Mouse (Mus musculus) heart, embryonic 12.5 days (tissue): ENCODE measurements at regions not wholly inside any gene's neighbourhood (a gene's known extent, or its start where the extent isn't known, plus 50 kb on each side); places are given as distances from the start of the nearest gene placed in this dataset.

Experiments
- ATAC-seq: fragments of 200-750 bp; cut with Nextera tagmentation; 2 replicates; pipeline ENCODE4 v1.8.0; 2017; ENCODE audit warnings: moderate TSS enrichment, moderate library complexity; ENCODE audit not compliant: insufficient number of reproducible peaks, low FRiP score
- H3K27ac ChIP-seq: fragments of 300-500 bp; sonication (generic); 2 replicates; pipeline ENCODE4 v1.5.1; 2016; ENCODE audit warnings: mild to moderate bottlenecking, moderate library complexity; ENCODE audit not compliant: poor library complexity, severe bottlenecking
- H3K27me3 ChIP-seq: fragments of 300-500 bp; sonication (generic); replicated peaks from 2 replicates; pipeline ENCODE4 v1.6.1; 2016; ENCODE audit warnings: mild to moderate bottlenecking, moderate library complexity
- H3K36me3 ChIP-seq: fragments of 300-500 bp; sonication (generic); 2 replicates; pipeline ENCODE4 v1.6.1; 2016; ENCODE audit warnings: mild to moderate bottlenecking, moderate library complexity
- H3K4me1 ChIP-seq: fragments of 300-500 bp; sonication (generic); replicated peaks from 2 replicates; pipeline ENCODE4 v1.6.1; 2016; ENCODE audit warnings: mild to moderate bottlenecking
- H3K4me2 ChIP-seq: fragments of 300-500 bp; sonication (generic); 2 replicates; pipeline ENCODE4 v1.6.1; 2016; ENCODE audit warnings: mild to moderate bottlenecking, moderate library complexity
- H3K4me3 ChIP-seq: fragments of 300-500 bp; sonication (generic); 2 replicates; pipeline ENCODE4 v1.5.1; 2016; ENCODE audit warnings: mild to moderate bottlenecking
- H3K9ac ChIP-seq: fragments of 300-500 bp; sonication (generic); 2 replicates; pipeline ENCODE4 v1.6.1; 2016; ENCODE audit warnings: mild to moderate bottlenecking, moderate library complexity
- H3K9me3 ChIP-seq: fragments of 300-500 bp; sonication (generic); replicated peaks from 2 replicates; pipeline ENCODE4 v1.6.1; 2016; ENCODE audit warnings: mild to moderate bottlenecking, moderate library complexity
- WGBS: fragments of 180-500 bp; shearing (Covaris S2); methylation state at CpG from one replicate; pipeline ENCODE4 v1.1.7; 2016; 5-methylcytosine and 5-hydroxymethylcytosine counted together

DNA sequence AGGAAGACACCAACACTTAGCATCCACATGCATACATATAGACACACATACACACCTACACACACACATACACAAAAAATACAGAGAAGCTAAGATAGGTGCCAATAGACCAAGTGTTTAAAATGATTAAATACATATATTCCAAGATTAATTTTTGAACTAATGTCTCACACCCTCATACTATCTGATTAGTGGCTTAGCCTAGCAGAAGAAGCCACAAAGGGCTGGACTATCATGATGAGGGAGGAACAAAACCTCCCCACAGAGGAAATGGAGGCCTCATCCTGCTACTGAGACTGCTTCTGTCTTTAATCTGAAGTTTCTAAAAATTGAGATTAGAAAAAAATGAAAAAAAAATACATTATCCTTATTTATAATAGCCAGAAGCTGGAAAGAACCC, 780.6 kb downstream of the Tmem114 start:
- Histone ChIP-seq H3K4me1 (no peaks in the 10 kb centered on the region), H3K9ac (no peak overlapping the region), H3K4me3 (no peak overlapping the region), H3K9me3 (no peaks in the 10 kb centered on the region), H3K36me3 (no peaks in the 10 kb centered on the region), H3K4me2 (no peak overlapping the region), H3K27ac (no peak overlapping the region), H3K27me3 (no peaks in the 10 kb centered on the region)
- ATAC-seq, result no peak

DNA sequence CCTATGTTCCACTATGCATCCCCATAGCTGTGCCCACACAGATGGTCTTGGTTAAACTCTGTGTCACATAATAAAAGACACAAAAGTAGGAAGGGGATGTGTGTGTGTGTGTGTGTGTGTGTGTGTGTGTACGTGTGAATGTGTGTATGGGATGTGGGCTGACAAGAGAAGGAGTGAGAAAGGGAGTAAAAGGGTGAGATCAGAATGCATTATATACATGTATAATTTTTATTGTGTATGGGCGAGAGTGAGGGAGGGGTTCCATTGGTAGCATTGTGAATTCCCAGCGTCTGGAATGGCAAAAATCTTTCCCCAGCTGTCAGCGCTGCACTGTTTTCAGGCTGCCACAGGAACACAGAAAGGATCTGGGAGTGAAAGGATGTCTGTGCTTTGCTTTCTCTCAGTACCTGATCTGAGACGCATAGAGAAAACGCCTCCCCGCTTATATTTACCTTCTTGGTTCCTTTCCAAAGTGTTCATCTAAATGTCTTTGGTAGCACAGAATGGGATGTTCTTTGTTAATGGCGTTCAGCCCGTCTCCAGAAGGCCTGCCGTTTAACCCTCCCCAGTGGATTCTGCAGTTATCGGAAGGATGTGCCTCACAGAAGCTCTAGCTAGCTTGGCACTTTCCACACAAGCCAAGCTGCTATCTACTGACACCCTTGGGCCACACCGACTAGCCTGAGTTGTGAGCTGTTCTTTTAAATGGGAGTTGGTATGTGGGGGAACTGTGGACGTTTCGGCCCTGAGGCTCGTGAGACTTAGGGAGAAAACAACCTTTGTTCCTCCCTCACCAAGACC, 785.8 kb downstream of the Tmem114 start:
- no peak for ATAC-seq
- Histone ChIP-seq H3K4me1 (no peaks in the 10 kb centered on the region), H3K4me2 (no peak overlapping the region), H3K9ac (no peak overlapping the region), H3K36me3 (no peaks in the 10 kb centered on the region), H3K27ac (no peak overlapping the region), H3K9me3 (no peaks in the 10 kb centered on the region), H3K27me3 (no peaks in the 10 kb centered on the region), H3K4me3 (no peak overlapping the region)
- 68% methylated on average over 15 of the region's 15 CpGs for WGBS

DNA sequence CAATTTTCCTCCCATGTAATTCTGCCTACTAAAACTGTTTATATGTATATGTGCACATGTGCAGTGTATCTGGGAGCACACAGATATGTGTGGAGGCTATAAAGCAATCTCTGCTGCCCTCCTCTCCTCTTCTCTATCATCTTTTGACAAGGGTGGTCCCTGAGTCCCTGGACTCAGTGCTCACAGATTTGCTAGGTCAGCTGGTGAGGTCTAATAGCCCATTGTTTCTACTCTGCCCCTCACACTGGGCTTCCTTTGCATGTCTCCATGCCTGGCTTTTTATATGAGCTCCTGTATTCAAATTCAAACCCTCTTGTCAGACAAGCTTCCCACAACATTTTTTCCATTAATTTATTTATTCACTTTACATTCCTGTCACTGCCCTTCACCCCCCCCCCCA, 786.9 kb downstream of the Tmem114 start:
- Histone ChIP-seq H3K9me3 (no peaks in the 10 kb centered on the region), H3K36me3 (no peaks in the 10 kb centered on the region), H3K9ac (no peak overlapping the region), H3K4me3 (no peak overlapping the region), H3K4me1 (no peaks in the 10 kb centered on the region), H3K27ac (no peak overlapping the region), H3K27me3 (no peaks in the 10 kb centered on the region), H3K4me2 (no peak overlapping the region)
- no peak for ATAC-seq

DNA sequence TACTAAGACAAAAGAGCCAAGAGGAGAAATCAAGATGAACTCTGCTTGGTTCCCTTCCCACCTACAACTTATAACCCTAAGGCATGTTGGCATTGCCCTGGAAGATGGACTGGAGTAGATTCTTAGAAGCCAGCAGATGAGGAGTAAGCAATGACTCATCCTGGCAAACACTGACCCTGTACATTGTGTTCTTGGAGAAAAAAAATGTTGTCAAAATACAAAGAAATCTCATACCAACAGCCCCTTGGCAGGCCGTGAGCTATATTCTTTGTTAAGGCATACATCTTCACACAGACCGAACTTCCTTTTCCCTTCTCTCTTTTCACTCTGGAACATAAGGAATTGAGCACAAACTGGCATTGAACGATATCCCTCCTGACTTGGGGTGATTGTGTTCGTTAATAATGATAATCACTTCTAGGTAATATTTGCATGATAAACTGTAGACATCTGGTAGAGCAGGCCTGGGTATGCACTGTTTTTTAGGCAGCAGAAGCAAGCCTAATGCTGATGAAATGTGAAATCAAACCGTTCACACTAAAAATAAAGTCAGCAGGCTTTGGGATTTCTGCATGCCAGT, 787.7 kb downstream of the Tmem114 start:
- ATAC-seq, result no peak
- no peaks in the 10 kb centered on the region for H3K27me3 ChIP-seq
- WGBS, result 74% methylated on average over 5 of the region's 5 CpGs
- no peak overlapping the region for H3K9ac ChIP-seq
- H3K4me2 ChIP-seq, result no peak overlapping the region
- no peaks in the 10 kb centered on the region for H3K9me3 ChIP-seq
- no peak overlapping the region for H3K27ac ChIP-seq
- H3K4me1 ChIP-seq, result peaks cover 4% of the 10 kb centered on the region; the same call in 1 of the 2 replicates
- H3K36me3 ChIP-seq, result no peaks in the 10 kb centered on the region
- H3K4me3 ChIP-seq, result no peak overlapping the region

DNA sequence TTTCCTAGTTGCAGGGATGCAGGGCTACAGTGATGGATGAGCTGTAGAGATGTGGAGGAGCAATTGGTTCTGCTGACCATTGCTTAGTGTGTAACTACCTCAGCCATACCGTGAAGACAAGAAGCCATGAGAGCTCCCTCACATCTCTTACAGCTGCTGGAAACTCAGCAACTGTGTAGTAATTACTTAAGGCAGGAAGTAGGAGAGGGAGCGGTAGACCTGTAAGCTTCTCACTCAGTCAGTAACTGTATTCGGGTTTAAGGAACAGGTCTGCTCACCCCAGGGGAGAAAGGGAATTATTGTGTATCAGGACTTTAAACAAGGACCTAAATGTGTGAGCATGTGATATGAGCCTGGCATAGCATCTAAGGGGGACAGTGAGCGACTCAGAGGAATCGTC, 788.6 kb downstream of the Tmem114 start:
- no peak overlapping the region for H3K27ac ChIP-seq
- WGBS, result 66% methylated on average over 5 of the region's 5 CpGs
- no peak for ATAC-seq
- H3K4me3 ChIP-seq, result no peak overlapping the region
- H3K9me3 ChIP-seq, result no peaks in the 10 kb centered on the region
- peaks cover 6% of the 10 kb centered on the region; the same call in 1 of the 2 replicates for H3K4me1 ChIP-seq
- H3K4me2 ChIP-seq, result no peak overlapping the region
- no peaks in the 10 kb centered on the region for H3K36me3 ChIP-seq
- H3K9ac ChIP-seq, result no peak overlapping the region
- H3K27me3 ChIP-seq, result no peaks in the 10 kb centered on the region

DNA sequence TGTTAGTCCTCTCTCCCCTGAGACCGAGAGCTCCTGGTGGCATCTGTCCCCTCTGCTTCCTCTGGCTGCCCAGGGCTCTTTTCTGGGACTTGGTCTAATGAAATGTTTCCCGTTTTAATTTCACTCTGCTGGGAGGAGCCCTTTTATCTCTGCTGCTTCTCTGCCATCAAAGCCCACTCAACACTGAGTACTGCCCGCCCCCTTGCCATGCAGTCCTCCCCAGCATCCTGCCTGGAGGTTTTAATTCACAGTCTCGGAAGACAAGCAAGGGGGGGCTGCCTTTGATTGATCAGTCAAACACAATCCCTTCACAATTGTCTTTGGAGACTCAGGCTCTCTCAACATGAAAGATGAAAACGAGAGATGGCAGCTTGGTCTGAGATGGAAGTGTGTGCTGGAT, 792.5 kb downstream of the Tmem114 start:
- H3K9ac ChIP-seq, result no peak overlapping the region
- no peaks in the 10 kb centered on the region for H3K27me3 ChIP-seq
- WGBS, result 12% methylated on average over 5 of the region's 5 CpGs
- no peak overlapping the region for H3K4me2 ChIP-seq
- H3K36me3 ChIP-seq, result no peaks in the 10 kb centered on the region
- no peaks in the 10 kb centered on the region for H3K9me3 ChIP-seq
- no peak overlapping the region for H3K4me3 ChIP-seq
- H3K4me1 ChIP-seq, result peaks cover 6% of the 10 kb centered on the region; the same call in 1 of the 2 replicates
- ATAC-seq, result no peak
- H3K27ac ChIP-seq, result no peak overlapping the region

DNA sequence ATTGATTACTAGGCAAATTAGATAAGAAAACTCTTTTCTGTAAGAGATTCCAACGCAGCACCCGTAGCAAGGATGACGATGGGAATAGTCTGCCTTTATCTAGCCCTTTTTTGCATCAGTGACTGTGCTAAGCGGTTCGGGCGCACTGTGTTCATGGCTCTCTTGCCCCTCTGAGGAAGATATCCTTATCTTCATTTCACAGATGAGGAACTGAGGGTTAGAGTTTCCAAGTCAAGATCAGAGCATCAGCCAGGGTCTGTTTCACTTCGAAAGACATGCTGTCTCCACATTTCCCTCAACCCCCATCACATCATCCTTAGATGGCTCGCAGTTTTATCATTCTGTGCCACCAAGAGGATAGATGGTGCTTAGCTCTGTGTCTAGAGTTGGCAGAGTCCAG, 796.6 kb downstream of the Tmem114 start:
- no peak overlapping the region for H3K9ac ChIP-seq
- H3K9me3 ChIP-seq, result no peaks in the 10 kb centered on the region
- H3K27me3 ChIP-seq, result no peaks in the 10 kb centered on the region
- ATAC-seq, result no peak
- no peak overlapping the region for H3K4me2 ChIP-seq
- H3K36me3 ChIP-seq, result no peaks in the 10 kb centered on the region
- peaks cover 6% of the 10 kb centered on the region; the same call in 1 of the 2 replicates for H3K4me1 ChIP-seq
- 29% methylated on average over 8 of the region's 8 CpGs for WGBS
- H3K4me3 ChIP-seq, result no peak overlapping the region
- H3K27ac ChIP-seq, result no peak overlapping the region

DNA sequence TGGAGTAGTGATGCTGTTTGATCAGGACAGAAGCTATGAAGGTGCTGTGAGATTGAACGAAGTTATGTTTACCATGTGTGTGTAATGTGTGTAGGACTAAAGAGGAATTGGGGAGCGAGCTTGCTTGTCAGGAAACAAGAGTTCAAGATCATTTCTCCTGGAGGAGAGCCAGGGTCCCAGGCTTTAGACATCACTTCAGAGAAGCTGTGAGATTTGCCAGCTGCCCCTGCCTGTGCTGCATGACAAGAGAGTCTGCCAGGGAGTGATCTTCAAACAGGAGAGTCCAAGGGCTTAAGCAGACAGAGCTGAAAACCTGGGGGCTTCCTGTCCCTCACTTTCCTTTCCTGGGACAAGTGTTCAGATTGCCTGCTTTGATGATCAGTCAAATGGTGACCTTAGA, 818.3 kb downstream of the Tmem114 start:
- Histone ChIP-seq H3K4me2 (no peak overlapping the region), H3K9me3 (no peaks in the 10 kb centered on the region), H3K27me3 (no peaks in the 10 kb centered on the region), H3K27ac (no peak overlapping the region), H3K9ac (no peak overlapping the region), H3K4me3 (no peak overlapping the region), H3K4me1 (0 out of 2 replicates have a peak, but pooled peaks cover 3% of the 10 kb centered on the region), H3K36me3 (no peaks in the 10 kb centered on the region)
- 34% methylated on average over 2 of the region's 2 CpGs for WGBS
- ATAC-seq, result no peak

DNA sequence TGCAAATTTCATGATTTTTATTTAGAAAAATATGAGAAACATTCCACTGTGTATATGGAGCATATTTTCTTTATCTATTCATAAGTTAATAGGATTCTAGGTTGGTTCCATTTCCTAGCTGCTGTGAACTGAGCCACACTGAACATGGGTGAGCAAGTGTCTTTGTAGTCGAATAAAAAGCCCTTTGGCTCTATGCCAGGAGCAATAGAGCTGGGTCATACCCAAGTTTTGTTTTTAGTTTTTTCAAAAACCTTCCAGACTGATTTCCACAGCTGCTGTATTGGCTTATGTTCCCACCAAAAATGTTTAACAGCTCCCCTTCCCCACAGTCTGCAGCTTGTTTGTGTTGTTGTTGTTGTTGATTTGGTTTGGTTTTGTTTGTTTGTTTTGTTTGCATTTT, 822.5 kb downstream of the Tmem114 start:
- 0 out of 2 replicates have a peak, but pooled peaks cover 2% of the 10 kb centered on the region for H3K9me3 ChIP-seq
- H3K9ac ChIP-seq, result no peak overlapping the region
- no peaks in the 10 kb centered on the region for H3K36me3 ChIP-seq
- no peak overlapping the region for H3K27ac ChIP-seq
- ATAC-seq, result no peak
- WGBS, result 30% methylated on average over 1 of the region's 1 CpGs
- no peak overlapping the region for H3K4me3 ChIP-seq
- H3K4me2 ChIP-seq, result no peak overlapping the region
- H3K4me1 ChIP-seq, result 0 out of 2 replicates have a peak, but pooled peaks cover 3% of the 10 kb centered on the region
- H3K27me3 ChIP-seq, result no peaks in the 10 kb centered on the region

DNA sequence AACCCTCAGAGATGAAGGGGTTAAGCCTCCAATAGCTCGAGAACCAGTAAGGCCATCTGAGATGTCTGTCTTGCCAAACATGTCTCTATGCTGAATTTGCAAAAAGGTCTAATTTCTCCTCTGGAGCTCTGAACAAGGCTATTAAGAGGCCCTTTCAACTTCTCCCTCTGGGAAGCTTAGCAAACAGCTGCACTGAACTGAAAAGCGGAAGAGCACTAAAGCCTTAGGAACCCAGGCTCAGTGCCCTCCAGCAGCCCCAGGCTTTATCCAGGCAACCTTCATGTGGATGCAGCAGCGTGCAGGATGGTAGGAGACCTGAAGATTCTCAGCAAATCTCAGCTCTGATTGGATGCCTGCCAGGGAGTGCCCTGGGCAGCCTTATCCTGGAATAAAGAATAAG, 850.1 kb downstream of the Tmem114 start:
- no peak overlapping the region for H3K27ac ChIP-seq
- 52% methylated on average over 3 of the region's 3 CpGs for WGBS
- no peak overlapping the region for H3K4me3 ChIP-seq
- H3K4me1 ChIP-seq, result no peaks in the 10 kb centered on the region
- H3K9me3 ChIP-seq, result 0 out of 2 replicates have a peak, but pooled peaks cover 5% of the 10 kb centered on the region
- ATAC-seq, result no peak
- H3K4me2 ChIP-seq, result no peak overlapping the region
- H3K27me3 ChIP-seq, result no peaks in the 10 kb centered on the region
- no peaks in the 10 kb centered on the region for H3K36me3 ChIP-seq
- H3K9ac ChIP-seq, result no peak overlapping the region

DNA sequence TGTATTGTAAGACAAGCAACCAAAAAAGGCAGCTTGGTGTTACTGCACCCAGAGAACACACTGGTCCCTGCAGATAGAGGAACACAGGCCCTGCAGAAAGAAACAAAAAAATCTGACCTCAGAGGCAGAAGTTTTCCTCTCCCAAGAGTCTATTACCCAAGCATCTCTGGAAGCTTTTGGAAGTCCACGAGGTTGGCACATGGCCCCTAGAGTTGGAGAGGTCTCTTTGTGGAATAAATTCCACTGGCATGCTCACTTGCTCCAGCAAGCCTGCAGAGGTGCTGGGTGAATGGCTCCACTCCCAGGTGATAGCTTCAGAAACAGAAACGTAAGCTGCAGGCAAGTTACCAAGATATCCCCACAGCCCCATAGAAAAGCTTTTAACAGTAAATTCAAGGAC, 864.1 kb downstream of the Tmem114 start:
- H3K4me1 ChIP-seq, result no peaks in the 10 kb centered on the region
- H3K4me3 ChIP-seq, result no peak overlapping the region
- ATAC-seq, result no peak
- H3K9me3 ChIP-seq, result peaks cover 1% of the 10 kb centered on the region; the same call in 1 of the 2 replicates
- H3K27ac ChIP-seq, result no peak overlapping the region
- H3K9ac ChIP-seq, result no peak overlapping the region
- H3K4me2 ChIP-seq, result no peak overlapping the region
- no peaks in the 10 kb centered on the region for H3K36me3 ChIP-seq
- no peaks in the 10 kb centered on the region for H3K27me3 ChIP-seq
- WGBS, result 66% methylated on average over 2 of the region's 2 CpGs

DNA sequence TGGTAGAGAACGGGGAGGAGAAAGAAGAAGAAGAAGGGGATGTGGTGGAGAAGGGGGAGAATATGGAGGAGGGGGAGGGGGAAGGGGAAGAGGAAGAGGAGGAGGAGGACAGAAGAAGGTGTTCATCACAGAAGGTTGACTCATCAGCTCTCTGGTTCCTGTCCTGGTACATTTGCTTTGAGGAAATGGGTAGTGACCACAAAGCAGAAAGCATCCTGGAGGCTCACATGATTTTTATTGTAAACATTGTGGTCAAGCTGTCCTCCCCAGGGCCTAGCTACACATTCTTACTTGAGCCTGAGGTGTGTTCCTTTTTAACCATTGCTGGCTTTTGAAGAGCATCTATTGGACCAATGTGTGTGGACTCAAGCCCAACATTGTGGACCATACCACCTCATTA, 865.8 kb downstream of the Tmem114 start:
- Histone ChIP-seq H3K27ac (no peak overlapping the region), H3K27me3 (no peaks in the 10 kb centered on the region), H3K4me2 (no peak overlapping the region), H3K4me1 (no peaks in the 10 kb centered on the region), H3K4me3 (no peak overlapping the region), H3K9ac (no peak overlapping the region), H3K36me3 (no peaks in the 10 kb centered on the region), H3K9me3 (no peaks in the 10 kb centered on the region)
- ATAC-seq, result no peak
- 71% methylated on average over 1 of the region's 1 CpGs for WGBS
